Mouse (Mus musculus) splenic B cell, adult 2 months (primary cell): Measurements from ENCODE around the gene Vkorc1l1.
"Not testable (repeated sequence)": the region's sequence is repeated elsewhere in the genome, so short reads cannot be mapped to it uniquely, and the experiment has no call there.

Experiments used
- DNase-seq: peaks from one replicate; pipeline ENCODE4 v3.0.0-alpha.2; 2011; ENCODE audit warnings: low read depth, low spot score
- H3K27me3 ChIP-seq: 2 replicates; pipeline ENCODE4 v1.6.1; 2012; ENCODE audit warnings: mild to moderate bottlenecking, low read length, moderate library complexity, mixed read lengths; ENCODE audit not compliant: control insufficient read depth, poor library complexity, insufficient read depth, severe bottlenecking
- H3K36me3 ChIP-seq: 2 replicates; pipeline ENCODE4 v1.6.1; 2012; ENCODE audit warnings: mild to moderate bottlenecking, low read length, moderate library complexity, mixed read lengths; ENCODE audit not compliant: control insufficient read depth, poor library complexity, insufficient read depth, severe bottlenecking

The Vkorc1l1 gene

GRCm38 (mm10) chr5:129941495-129942045 is at the start of gene Vkorc1l1:
Vkorc1l1 (plus strand) TSS chr5:129941970.
- no peaks in the 10 kb centered on the region for H3K36me3 ChIP-seq
- no peaks in the 10 kb centered on the region for H3K27me3 ChIP-seq
- DNase-seq: peak; percentile 100

- H3K36me3 ChIP-seq: no peaks in the 10 kb centered on the region
- peak; percentile 93 for DNase-seq
- H3K27me3 ChIP-seq: no peaks in the 10 kb centered on the region
Measured at GRCm38 (mm10) chr5:129895198-129896088, 46.3 kb upstream of the Vkorc1l1 start, which contains the start of gene Zbed5. Zbed5 (plus strand) TSS chr5:129895723.

GRCm38 (mm10) chr5:129898449-129898848 is 43.3 kb upstream of the Vkorc1l1 start, which contains the start of gene Phkg1:
Phkg1 (minus strand) TSS chr5:129898549.
- DNase-seq: no peak
- no peaks in the 10 kb centered on the region for H3K27me3 ChIP-seq
- H3K36me3 ChIP-seq: no peaks in the 10 kb centered on the region

GRCm38 (mm10) chr5:129907775-129908174 is 34.0 kb upstream of the Vkorc1l1 start:
- Histone ChIP-seq H3K36me3 (no peaks in the 10 kb centered on the region), H3K27me3 (no peaks in the 10 kb centered on the region)
- DNase-seq: no peak

- Histone ChIP-seq H3K27me3 (no peaks in the 10 kb centered on the region), H3K36me3 (no peaks in the 10 kb centered on the region)
Measured at GRCm38 (mm10) chr5:129908242-129908965, 33.4 kb upstream of the Vkorc1l1 start, which contains the start of gene Nupr1l. Nupr1l (plus strand) TSS chr5:129908540.

GRCm38 (mm10) chr5:129909147-129909546 is 32.6 kb upstream of the Vkorc1l1 start:
- no peak for DNase-seq
- Histone ChIP-seq H3K27me3 (no peaks in the 10 kb centered on the region), H3K36me3 (no peaks in the 10 kb centered on the region)

More at GRCm38 (mm10) chr5:129908242-129908965, 33.4 kb upstream of the Vkorc1l1 start, which contains the start of gene Nupr1l:
- peak; percentile 82 for DNase-seq

- H3K36me3 ChIP-seq: no peaks in the 10 kb centered on the region
- no peak for DNase-seq
- H3K27me3 ChIP-seq: no peaks in the 10 kb centered on the region
Measured at GRCm38 (mm10) chr5:129909591-129909990, 32.2 kb upstream of the Vkorc1l1 start.

GRCm38 (mm10) chr5:129914024-129914423 is 27.7 kb upstream of the Vkorc1l1 start:
- no peaks in the 10 kb centered on the region for H3K27me3 ChIP-seq
- peak; percentile 72 for DNase-seq
- H3K36me3 ChIP-seq: no peaks in the 10 kb centered on the region

- not testable (repeated sequence) for DNase-seq, H3K27me3 ChIP-seq, H3K36me3 ChIP-seq
Measured at GRCm38 (mm10) chr5:129915491-129915890, 26.3 kb upstream of the Vkorc1l1 start.

GRCm38 (mm10) chr5:129918065-129918651 is 23.6 kb upstream of the Vkorc1l1 start:
- DNase-seq: no peak
- Histone ChIP-seq H3K27me3 (no peaks in the 10 kb centered on the region), H3K36me3 (no peaks in the 10 kb centered on the region)

- DNase-seq: no peak
- Histone ChIP-seq H3K36me3 (no peaks in the 10 kb centered on the region), H3K27me3 (no peaks in the 10 kb centered on the region)
Measured at GRCm38 (mm10) chr5:129918752-129919151, 23.0 kb upstream of the Vkorc1l1 start.

- H3K27me3 ChIP-seq: no peaks in the 10 kb centered on the region
- DNase-seq: no peak
- H3K36me3 ChIP-seq: no peaks in the 10 kb centered on the region
Measured at GRCm38 (mm10) chr5:129919320-129919719, 22.4 kb upstream of the Vkorc1l1 start.

- no peak for DNase-seq
- H3K27me3 ChIP-seq: no peaks in the 10 kb centered on the region
- no peaks in the 10 kb centered on the region for H3K36me3 ChIP-seq
Measured at GRCm38 (mm10) chr5:129921972-129922371, 19.8 kb upstream of the Vkorc1l1 start.

- H3K27me3 ChIP-seq: no peaks in the 10 kb centered on the region
- no peak for DNase-seq
- no peaks in the 10 kb centered on the region for H3K36me3 ChIP-seq
Measured at GRCm38 (mm10) chr5:129924820-129925452, 16.8 kb upstream of the Vkorc1l1 start.
